Mouse (Mus musculus): ENCODE results near the gene Phldb2. TPM values are rescaled to one million over a fixed set of nuclear protein-coding genes. Genes with fewer than 3 reads are reported as not detected.
A peak's percentile ranks its signal among the peaks of the same experiment; 100 is the strongest.

The Phldb2 gene
- total RNA-seq, 2 experiments from 2014 or later = 0.04 to 0.59 TPM

- peak; percentile 21; the same call in 1 of the 2 replicates for ATAC-seq (ENCODE audit: poor library complexity, severe bottlenecking)
These were observed 897 bp downstream of the Phldb2 start for GRCm38 (mm10) chr16:45952501-45952900.

- ATAC-seq (ENCODE audit: poor library complexity, severe bottlenecking) = no peak
These were observed 1.4 kb downstream of the Phldb2 start for GRCm38 (mm10) chr16:45952035-45952434.

GRCm38 (mm10) chr16:45946335-45946734, 7.1 kb downstream of the Phldb2 start:
- ATAC-seq (ENCODE audit: poor library complexity, severe bottlenecking) = no peak

DNA sequence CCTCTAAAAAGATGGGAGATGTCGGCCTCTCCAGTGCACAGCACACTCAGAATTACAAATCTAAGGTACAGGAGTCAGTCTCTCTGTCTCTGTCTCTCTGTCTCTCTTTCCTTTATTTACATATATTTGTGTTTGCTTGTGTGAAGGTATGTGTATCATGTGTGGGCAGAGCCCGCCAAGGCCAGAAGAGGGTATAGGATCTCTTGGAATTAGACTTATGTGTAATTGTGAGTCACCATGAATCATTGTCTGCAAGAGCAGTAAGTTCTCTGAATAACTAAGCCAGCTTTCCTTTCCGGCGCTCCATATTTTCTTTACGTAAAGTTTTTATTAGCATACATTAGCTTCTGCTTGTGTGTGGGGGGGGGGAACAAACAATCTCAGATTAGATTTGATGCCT, 7.7 kb downstream of the Phldb2 start:
- no peak for ATAC-seq (ENCODE audit: poor library complexity, severe bottlenecking)

- no peak for ATAC-seq (ENCODE audit: poor library complexity, severe bottlenecking)
These were observed 8.2 kb downstream of the Phldb2 start for GRCm38 (mm10) chr16:45945174-45945631.

DNA sequence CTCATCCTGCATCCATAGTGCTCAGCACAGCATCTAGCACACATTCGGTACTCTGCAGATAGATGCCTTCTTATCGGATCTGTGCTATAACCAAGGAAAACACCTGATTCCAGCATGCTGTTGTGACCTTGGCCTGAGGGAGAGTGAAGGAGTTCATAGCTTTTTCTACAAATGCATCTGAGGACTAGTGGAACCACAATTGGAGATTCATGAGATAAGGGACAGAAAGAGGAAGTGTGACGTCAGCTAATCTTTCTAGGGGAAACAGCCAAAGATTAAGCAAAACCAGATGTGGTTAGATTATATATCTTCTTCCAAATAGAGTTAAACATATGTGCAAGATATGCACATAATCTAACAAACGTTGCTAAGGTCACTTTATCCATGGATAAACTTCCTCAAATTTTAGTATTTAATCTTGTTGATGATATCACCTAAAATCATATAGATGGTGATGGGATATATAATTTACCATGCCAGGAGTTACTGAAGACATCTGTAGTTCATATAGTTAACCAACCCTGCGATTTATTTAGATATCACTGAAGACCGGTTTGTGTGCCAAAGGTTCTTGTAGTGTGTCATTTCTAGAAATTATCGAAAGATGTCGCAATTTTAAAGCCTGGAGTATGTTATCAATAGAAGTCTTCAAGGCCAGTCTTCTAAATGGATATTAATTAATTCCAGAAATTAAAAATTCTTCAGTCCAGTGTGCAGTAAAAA, 11.1 kb downstream of the Phldb2 start:
- peak; percentile 92 for ATAC-seq (ENCODE audit: poor library complexity, severe bottlenecking)

- ATAC-seq (ENCODE audit: poor library complexity, severe bottlenecking) = no peak
These were observed 12.7 kb downstream of the Phldb2 start for GRCm38 (mm10) chr16:45940701-45941100.

DNA sequence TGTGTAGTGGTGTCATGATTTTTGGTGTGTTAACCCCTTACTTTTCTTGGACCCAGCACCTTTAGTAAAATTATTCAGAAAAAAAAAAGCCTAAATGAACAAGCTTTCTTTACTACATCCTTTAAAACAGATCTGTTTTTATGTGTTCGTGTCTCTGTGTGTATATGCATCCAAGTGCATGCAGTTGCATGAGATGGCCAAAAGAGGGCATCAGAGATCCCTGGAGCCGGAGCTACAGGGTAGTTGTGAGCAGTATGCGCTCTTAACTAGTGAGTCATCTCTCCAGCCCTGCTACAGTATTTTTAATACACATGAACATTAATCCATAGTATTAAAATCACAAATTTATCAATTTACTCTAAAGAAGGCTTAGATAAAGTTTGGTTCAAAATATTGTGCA, 14.0 kb downstream of the Phldb2 start:
- ATAC-seq (ENCODE audit: poor library complexity, severe bottlenecking) = no peak

DNA sequence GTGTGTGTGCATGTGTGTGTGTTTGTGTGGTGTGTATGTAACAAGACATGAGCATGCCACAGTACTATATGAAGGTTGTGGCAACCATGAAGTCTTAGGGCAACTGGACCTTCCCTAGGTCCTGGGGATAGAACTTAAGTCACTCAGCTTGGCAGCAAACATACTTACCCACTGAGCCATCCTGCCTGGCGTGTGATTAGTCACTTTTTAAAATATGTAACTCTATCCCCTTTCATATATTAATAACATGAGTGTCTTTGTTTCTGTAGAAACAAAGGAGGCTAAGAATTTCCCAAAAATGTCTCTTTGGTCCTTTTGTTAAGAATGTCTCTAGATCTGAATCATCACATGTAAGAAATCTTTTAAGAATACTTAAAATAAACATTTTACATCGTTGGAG, 16.0 kb downstream of the Phldb2 start:
- ATAC-seq (ENCODE audit: poor library complexity, severe bottlenecking) = no peak

DNA sequence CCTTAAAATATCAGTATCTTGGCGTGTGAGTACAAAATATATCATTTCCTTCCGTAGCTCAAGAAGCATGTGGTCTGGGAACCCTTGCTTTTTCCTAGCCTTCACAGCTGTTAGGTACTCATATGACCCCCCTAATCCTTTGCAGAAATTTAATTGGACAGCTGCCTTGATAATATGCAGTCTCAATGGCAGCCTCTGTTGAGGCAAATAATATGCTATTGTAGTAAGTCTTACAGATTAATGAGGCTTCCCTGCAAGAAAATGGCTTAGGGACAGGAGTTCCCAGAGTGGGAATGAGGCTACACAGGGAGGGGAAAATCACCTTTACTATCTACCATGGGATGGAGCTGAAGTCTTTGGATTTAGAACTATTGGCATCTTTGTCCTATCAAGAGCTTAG, 16.9 kb downstream of the Phldb2 start:
- ATAC-seq (ENCODE audit: poor library complexity, severe bottlenecking) = no peak

DNA sequence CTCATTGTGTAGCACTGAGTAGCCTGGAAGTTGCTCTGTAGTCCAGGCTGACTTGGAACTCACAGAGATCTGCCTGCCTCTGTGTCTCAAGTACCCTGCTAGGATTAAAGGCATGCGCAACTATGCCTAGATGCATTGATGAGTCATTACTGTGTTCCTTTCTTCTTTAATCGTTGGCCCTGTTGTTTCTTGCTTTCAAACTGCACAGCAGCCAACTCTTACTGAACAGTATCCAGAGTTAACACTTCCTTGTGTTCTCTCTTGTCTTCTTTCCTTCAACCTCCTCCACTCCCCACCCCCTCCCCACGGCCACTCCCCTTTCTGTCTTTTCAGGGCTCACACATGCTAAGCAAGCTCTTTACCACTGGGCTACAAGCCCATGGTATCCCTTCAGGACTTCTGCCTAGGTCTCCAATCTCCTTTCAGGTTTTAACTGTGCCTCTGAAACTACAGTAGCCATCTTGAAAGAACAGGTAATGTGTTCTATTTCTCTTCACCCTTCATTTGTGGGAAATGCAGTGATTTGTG, 17.4 kb downstream of the Phldb2 start:
- ATAC-seq (ENCODE audit: poor library complexity, severe bottlenecking) = no peak

DNA sequence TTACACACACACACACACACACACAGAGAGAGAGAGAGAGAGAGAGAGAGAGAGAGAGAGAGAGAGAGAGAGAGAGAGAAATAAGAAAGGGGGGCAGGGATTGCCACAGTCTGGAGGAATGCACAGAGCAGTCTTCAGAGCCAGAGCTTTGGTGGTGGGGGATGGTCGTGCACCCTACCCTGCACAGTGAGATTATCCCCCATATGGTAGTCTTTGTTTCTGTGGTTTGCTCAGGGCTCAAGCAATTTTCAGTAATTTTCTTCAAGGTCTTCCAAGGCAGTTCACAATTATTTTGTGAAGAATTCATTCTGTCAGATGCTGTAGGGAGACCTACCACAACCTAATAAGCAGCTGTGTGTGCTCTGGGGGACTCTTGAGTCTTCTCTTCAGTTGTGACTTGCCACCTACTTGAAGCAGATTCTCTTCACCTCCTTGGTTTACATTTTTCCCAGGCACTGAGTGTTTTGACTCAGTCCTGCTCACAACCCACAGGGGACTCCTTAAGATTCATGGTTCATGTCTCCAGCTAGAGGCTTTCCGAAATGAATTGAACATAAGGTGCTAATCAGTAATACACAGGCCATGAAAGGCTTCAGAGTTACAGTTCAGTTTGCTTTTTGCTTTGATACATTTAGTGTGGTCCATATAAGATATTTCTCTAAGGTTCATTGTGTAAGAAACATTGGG, 18.5 kb downstream of the Phldb2 start:
- no peak for ATAC-seq (ENCODE audit: poor library complexity, severe bottlenecking)

- ATAC-seq (ENCODE audit: poor library complexity, severe bottlenecking) = no peak
These were observed 23.1 kb downstream of the Phldb2 start for GRCm38 (mm10) chr16:45930308-45930707.

- peak; percentile 43; the same call in 1 of the 2 replicates for ATAC-seq (ENCODE audit: poor library complexity, severe bottlenecking)
These were observed 25.3 kb downstream of the Phldb2 start for GRCm38 (mm10) chr16:45928090-45928489.

GRCm38 (mm10) chr16:45927601-45928000, 25.8 kb downstream of the Phldb2 start:
- ATAC-seq (ENCODE audit: poor library complexity, severe bottlenecking) = no peak

GRCm38 (mm10) chr16:45926875-45927274, 26.5 kb downstream of the Phldb2 start:
- ATAC-seq (ENCODE audit: poor library complexity, severe bottlenecking) = no peak

DNA sequence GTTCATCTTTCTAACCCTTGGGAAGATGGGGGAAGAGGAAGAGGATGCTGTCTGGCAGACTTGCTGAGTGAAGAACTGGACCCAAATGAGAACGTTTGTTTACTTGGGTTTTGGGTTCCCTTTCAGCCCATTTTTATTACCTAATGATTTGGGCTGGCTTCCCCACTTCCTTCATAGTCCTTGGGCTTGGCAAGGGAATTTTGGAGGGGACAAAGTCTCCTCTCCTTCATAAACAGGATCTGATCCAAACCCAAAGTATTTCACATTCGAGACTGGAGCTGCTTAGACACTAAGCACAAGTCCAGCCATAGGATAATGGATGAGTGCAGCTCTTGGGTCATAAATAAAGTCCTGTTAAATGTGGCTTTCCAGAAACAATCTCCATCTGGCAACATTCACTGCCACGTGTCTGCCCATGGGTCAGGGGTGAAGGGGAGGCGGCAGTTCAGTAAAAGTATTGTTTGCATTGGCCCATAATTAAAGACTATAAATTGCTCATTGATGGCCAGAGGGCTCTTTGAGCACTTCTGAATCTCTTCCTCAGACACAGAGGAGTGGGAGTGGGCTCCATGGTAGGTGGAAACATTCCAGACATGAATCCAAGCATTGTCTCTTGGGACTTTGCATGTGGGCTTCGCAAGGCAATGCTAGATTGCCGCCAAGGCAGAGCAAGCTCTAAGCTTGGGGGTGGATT, 29.5 kb downstream of the Phldb2 start:
- no peak for ATAC-seq (ENCODE audit: poor library complexity, severe bottlenecking)

- ATAC-seq (ENCODE audit: poor library complexity, severe bottlenecking) = no peak
These were observed 30.7 kb downstream of the Phldb2 start for GRCm38 (mm10) chr16:45922546-45923229.

GRCm38 (mm10) chr16:45919572-45919971, 33.8 kb downstream of the Phldb2 start:
- ATAC-seq (ENCODE audit: poor library complexity, severe bottlenecking) = no peak

- ATAC-seq (ENCODE audit: poor library complexity, severe bottlenecking) = no peak
These were observed 49.8 kb downstream of the Phldb2 start for GRCm38 (mm10) chr16:45903595-45903994.

GRCm38 (mm10) chr16:45898459-45898858, 54.9 kb downstream of the Phldb2 start:
- ATAC-seq (ENCODE audit: poor library complexity, severe bottlenecking) = no peak
